Mouse (Mus musculus) kidney, postnatal 36 days (tissue): ENCODE results near the gene Ero1lb.
"Not testable (repeated sequence)": the region's sequence is repeated elsewhere in the genome, so short reads cannot be mapped to it uniquely, and the experiment has no call there.

ENCODE experiments used
- DNase-seq, 2 experiments: peaks; one replicate each; pipeline ENCODE4 v3.0.0; 2021 to 2022; ENCODE audit warnings: mixed read lengths in 2 of 2

The Ero1lb gene

DNA sequence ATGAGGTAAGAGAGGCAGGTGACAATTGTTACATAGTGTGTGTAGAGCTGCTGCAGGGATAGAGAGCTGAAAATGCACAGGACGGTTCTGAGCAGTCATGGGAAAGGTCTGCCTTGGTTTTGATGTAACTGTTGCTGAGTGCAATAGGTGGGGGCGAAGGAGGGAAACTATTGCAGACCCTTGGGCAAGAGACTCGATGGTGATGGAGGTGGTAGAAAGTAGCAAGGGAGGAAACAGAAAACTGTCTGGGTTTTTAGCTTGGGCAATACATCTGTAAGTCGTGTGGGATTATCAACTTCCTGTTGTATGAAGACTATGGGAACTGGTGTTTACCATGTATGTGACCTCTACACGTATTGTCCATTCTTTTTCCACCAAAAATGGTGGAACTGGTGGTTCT, 12.5 kb downstream of the Ero1lb start:
- no peak for DNase-seq

DNA sequence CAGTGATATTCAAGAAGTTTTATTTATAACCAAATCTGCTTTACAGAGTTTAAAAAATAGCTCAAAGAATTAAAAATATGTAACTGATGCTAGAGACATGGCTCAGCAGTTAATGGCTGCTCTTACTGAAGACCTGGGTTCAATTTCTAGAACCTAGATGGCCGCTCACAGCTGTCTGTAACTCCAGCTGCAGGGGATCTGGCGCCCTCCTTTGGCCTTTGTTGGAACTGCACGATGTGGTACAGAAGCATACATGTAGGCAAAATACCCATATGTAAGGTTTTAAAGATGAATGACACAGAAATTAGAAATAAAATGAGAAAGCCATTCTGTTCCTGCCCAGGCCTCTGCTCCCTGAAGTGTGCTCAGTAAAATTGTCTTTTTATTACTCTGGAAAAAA, 23.3 kb downstream of the Ero1lb start:
- peak; percentile 61 to 82 for DNase-seq

DNA sequence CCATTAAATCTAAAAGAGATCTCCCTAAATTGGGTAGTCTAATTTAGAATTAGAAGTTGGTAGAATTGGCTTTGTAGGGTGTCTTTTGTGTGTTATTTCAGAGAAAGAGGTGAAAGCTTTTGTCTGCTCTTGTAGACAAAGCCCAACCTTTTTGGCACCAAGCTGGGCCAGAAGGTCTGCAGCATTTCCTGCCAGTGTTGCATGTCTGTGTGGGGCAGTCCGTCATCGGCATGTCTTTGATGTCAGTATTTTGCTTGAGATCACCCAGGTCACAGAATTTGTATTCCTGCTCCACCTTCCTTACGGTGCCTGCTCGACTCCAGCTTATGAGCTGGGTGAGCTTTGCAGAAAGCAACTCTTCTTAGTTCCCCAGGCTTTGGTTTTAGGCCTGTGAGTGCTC, 31.4 kb downstream of the Ero1lb start:
- DNase-seq = not testable (repeated sequence)

DNA sequence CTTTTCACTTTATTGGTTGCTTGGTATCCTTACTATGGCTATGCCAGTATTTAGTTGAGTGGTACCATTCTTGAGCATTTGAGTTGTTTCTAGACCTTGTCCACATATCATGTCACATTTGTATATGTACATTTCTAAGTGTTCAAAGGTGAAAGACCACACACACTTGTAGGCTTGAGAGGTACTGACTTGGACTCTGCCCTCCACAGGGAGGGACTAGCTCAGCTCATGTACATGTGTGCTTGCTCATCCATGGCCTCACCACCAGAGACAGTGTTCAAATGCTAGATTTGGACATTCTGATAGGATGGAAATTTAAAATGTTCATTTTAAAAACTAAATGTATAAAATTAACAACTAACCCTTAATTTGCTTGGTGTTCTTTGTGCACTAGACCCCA, 44.5 kb downstream of the Ero1lb start:
- not testable (repeated sequence) for DNase-seq

DNA sequence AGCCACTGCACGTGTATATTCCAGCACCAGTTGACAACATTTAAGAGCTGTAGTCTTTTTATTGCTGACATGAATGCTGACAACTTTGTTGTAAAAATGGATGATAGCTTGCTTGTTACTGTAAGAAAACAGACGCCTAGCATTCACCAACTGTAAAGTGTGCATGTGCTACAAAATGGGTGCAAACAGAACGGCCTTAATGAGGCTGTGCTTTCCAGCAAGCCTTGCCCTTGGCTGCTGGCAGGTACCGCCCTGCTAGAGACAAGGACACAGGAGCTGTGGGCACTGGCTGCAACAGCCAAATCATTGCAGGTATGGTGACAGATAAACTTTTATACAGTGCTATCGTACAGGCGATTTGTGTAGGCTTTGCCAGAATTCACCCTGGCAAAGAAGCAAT, 48.4 kb downstream of the Ero1lb start:
- not testable (repeated sequence) for DNase-seq

DNA sequence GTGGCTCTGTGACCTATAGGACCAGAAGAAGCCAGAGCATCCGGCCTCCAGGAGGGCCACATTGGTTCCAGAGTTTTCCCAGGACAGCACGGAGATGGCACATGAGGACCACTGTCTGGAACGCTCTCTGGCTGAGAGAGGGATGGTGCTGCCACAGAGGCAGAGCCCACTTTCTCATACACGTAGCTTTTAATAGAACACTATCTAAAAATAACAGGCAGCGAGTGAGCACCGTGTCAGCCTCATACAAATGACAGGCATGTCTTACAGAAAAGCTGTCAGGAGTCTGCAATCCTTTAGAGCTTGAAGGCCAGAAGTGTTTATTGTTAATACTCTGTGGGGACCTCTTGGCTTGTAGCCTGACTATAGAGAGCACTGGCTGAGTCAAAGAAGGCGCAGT, 48.9 kb downstream of the Ero1lb start:
- not testable (repeated sequence) for DNase-seq

DNA sequence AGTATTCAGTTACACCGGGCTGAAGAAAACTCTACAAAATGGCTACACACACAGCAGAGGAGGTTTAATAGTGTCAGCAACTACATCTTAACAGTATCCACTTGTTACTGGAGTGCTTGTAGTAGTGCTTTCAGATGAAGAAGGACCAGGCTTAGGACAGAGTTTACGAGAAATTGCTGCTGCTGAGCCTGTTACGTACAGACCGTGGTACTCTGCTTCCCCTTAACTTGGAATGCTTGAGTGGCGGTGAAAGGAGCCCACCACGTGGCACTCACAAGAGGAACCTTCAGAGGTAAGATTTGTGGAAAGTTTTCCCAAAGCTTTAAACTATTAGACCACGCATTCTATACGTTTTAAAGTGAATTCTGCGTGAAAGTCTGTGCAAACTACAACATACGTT, 49.3 kb downstream of the Ero1lb start:
- DNase-seq = not testable (repeated sequence)

DNA sequence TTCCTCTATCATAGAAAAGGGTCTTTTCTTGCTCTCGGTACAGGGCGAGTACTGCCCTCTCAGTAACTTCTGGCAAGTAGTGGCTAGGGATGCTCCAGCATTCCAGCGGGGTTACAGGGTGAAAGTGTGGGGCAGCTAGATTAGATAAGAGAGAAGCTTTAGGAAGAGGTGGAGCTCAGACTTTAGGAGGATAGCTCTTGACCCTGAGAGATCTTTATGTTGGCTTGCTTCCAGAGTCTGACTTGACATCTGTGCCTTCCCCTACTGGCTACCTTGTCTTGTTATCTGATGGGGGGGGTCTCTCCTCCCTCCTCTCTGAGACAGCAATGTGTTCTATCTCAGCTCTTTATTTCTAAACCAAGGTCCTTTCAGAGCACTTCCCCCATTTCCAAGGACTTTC, 50.8 kb downstream of the Ero1lb start:
- not testable (repeated sequence) for DNase-seq

DNA sequence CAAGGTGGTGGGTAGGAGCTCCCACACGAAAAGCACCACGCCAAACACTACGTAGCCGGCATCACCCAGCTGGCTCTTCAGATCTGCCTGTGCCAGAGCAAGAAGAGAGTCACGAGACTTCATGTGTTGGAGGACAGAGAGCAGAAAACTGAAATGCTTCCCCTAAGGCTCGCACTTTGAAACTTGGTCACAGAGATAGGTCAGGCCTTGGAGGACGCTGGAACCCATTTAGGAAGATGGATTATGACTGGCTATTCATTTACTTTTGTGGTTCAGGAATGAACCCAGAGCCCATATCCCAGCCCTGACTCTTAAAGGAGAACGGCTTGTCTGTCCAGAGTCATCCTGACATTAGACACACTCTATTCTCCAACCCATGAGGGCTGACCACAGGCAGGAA, 54.1 kb downstream of the Ero1lb start:
- peak; percentile 42 to 62 for DNase-seq

DNA sequence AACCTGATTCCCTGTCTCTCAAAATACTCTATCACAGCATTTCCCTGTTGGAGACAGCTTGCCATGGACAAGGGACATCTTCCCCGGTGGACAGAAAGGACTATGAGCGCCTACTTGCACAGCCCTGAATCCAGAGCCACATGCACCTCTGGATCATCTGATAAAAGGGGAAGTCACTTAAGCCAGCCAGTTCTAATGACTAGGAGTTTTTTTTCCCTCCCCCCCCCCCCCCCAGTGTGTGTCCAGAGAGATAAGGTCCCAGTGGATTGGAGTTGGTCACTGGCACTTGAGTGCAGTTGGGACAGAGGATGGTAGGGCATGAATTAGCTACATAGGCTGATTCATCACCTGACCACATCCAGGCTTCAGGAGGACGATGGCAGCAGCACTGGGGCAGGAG, 60.4 kb downstream of the Ero1lb start:
- DNase-seq = not testable (repeated sequence)

DNA sequence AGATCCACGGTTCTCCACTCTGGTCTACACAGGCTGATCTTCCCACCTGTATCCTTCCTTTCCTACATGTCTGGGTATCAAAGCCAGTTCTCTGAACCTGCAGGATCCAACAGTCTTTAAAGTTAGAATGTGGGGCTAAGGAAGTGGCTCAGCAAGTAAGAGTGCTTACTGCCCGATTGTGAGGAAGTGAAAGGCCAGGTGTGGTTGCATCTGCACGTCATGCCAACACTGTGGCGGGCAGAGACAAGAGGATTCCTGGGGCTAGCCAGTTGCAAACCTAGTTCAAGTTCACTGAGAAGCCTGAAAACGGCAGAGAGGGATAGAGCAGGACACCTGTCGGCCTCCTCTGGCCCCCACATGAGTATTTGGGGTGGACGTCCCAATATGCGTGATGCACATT, 62.1 kb downstream of the Ero1lb start:
- not testable (repeated sequence) for DNase-seq

DNA sequence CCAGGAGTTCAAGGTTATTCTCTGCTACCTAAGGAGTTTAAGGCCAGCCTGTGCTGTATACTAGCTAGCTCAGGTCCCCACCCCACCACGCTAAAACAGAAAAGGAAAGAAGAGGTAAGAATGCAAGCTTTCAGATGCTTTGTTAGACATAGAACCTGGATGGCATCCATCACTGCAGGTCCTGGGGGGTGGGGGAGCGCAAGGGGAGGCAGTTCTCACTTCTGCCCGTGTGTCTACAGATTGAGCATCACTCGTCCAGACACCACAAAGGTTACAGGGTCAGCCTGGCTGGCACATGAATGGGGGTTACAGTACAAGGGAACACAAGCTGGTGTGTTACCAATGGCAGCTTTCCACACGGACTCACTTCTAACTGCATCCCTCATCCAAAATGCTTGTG, 62.5 kb downstream of the Ero1lb start:
- DNase-seq = not testable (repeated sequence)

DNA sequence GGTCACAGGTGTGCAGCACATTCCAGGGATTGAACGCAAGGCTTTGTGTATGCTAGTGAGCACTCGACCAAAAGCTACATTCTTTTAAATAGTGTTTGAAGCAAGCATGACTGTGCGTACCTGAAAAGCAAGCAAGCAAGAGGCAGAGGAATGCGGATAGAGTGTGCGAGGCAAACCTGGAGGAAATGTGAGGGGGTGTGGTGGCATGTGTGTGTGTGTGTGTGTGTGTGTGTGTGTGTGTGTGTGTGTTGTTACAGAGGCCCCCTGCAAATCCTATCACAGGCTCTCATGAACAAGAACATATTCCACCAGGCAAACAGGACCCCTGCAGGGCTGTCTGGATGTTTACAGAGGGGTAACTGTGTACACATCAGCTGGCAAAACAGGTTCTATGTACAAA, 64.6 kb downstream of the Ero1lb start:
- DNase-seq = not testable (repeated sequence)

DNA sequence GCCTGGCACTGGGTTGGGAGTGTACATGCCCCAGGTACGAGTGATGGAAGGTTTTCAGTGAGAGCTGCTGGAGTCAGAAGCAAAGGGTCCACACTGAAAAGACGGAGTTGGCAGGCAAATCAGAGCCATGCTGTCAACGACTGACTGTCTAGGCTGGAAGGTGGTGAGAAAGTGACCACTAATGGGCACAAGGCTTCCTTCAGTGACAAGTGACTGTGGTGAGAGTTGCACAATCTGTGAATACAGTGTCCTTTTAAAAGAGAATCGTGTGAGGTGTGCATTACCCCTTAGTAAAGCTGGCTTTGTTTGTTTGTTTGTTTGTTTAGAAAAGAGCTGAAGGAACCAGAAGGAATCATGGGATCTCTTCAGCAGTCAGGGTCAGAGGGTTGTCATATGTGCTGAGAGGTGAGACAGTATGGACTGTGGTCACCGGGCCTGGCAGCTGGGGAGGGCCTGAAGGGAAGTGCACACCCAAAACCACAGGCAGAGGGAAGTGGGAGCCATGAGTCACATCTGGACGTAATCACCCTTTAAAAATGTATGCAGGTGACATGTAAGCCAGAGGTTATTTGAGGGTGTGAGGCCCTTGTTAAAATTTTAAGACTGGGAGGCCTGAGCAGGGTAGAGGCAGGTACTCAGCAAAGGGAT, 69.4 kb downstream of the Ero1lb start:
- DNase-seq = not testable (repeated sequence)

DNA sequence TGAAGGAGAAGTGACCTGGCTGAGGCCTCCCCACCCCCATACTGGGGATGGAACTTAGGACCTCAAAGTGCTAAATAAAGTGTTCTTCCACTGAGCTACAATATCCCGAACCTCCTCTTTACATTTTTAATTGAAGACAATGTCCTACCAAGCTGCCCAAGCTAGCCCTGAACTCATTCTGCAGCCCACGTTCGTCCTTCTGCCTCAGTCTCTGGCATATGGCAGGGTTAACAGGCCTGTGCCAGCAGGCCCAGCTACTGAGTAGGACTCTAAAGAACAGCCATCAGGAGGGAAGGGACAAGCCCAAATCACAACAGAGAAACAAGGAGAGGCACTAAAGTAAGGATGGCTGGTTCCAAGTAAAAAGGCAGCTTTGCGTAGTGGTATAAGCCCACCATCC, 77.1 kb downstream of the Ero1lb start:
- DNase-seq = not testable (repeated sequence)

DNA sequence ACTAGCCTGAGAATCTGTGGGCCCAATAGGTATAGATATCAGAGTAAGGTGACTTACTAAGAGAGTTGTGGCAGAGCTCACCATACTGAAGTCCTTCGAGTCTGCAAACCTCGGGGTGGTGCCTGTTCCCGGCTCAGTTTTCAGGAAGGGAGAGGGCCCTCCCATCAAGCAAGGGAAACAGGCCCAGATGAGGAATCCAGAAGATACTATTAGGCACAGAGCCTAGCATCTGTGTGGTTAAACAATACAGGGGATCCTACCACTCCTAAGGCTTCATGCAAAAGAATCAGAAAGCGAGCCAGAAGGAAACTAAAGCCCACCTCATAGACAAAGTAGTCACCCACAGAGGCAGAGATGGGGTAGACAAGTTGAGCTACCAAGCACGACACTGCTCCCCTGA, 81.0 kb downstream of the Ero1lb start:
- DNase-seq = not testable (repeated sequence)

DNA sequence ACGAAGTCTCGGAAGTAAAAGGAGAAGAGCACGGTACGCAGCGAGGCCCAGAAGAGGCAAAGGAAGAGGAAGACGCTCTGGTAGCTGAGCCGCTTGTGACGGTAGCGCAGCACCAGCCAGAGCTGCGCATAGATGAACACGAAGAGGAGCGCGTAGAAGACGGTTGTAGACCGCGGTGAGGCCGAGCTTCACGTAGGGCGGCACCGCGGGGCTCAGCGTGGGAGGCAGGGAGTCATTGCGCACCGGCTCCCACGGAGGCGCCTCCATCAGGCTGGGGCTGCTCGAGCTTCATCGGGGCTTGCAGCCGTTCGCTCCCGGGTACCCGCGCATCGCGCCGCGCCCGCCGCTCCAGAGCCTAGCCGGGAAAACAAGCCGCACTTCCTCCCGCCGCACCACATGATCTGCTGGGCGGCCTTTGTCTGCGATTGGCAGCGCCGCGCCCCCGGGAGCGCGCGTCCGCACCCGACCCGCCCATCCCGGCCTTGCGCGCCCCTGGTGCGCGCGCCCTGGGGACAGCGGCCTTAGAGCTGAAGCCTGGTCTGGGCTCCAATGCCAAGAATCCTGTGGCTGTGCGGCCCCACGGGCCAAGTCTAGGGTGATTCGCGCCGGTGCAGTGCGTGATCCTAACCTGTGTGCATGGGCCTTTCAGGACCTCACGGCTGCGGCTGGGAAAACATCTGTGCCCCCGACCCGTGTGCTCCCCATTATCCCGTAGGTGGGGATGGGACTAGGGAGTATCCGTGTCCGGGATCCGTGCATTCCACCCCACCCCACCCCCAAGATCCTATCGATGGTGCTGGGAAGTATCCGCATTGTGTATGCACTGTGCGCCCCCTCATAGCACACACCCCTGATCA, 84.6 kb downstream of the Ero1lb start:
- peak; percentile 82 to 86 for DNase-seq

DNA sequence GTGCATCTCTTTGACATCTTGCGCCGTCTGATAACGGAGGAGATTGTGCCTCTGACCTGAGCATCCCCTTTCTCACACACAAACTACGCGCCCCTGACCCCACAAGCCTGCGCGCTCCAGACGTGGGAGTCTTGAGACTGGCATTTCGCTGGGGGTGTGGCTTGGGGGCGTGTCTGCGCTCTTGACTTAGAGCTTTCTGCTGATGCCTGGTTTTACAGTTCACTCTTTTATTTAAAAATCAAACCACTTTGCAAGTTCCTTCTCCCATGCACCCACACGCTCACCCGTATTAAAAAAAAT, 85.2 kb downstream of the Ero1lb start:
- DNase-seq = peak; percentile 85 to 87
